Mouse (Mus musculus): ENCODE data around the gene Zglp1. TPM values are rescaled to one million over a fixed set of nuclear protein-coding genes. Genes with fewer than 3 reads are reported as not detected.

The Zglp1 gene
- 6.2 TPM in 1 of 2 replicates, not detected in the other for total RNA-seq (2014; fragmentation: Nextera tagmentation)
- not detected in 2 replicates for total RNA-seq (2017)

DNA sequence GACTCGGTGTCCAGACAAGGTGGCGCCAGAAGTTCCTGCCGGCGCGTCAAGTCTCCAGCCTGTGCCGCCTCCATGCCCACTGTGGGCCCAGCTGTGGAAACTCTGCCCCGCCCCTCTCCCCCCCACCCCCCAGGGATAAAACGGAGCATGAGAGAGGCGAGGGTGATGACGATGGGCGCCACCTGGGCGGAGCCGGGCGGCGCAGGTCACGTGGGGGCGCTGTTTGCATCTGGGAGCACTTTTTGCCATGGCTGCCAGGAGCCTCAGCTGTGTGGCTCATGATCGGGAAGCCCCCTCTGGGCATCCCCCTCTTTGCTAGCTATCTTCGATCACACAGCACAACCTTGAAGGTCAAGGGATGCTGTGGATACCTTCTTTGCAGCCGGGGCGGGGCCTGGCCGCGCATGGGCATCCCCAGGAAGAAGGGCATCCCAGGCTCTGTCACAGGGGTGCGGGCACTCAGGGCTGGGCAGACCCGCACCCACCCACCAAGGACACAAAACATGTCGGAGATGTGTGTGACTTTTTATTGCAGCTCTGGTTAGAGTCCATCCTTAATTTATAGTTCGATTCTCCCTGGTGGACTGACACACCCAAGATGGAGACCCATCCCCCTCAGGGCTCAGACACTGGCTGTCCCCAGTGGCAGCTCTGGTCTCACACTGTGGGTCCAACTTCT, at the start of gene Zglp1:
Gene Zglp1, minus strand, starts transcription at position 88 of the 679 bp plus-strand sequence.
- no peak; the same call in 1 of the 2 replicates for ATAC-seq (replicated peaks; ENCODE audit: poor library complexity, severe bottlenecking)

DNA sequence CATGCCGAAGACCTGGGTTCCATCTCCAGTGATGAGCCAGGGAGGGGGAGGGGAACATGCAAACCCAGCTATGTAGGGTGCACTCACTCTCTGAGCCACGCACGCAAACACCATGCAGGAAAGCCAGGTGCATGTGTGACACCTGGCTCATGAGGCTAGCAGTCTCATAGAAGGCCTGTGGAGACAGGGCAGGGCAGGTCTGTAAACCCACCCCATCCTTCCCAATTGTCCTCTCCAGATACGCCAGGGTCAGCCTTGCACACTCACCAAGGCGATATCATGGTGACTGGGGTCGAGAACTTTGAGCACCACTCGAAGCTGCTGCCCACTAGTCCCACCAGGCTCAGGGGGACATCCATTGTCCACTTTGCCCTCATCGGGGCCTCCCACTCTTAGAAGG, 48.2 kb upstream of the Zglp1 start:
- no peak for ATAC-seq (replicated peaks; ENCODE audit: poor library complexity, severe bottlenecking)

DNA sequence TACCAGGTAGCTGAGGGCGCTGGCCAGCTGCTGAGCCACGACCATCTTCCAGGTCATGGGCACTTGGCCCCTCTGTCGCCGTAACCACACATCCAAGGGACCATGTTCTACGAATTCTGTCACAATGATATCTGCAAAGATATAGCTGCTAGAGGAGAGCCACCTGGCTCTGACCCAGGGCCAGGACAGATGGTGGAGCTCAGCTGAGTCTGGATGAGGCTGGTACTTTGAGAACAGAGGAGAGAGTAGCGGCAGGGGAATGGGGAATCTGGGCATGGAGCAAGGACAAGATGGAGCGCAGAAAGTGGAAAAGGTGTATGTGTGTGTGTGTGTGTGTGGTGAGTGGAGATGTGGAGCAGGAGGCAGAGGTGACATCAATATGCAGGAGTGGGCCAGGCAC, 47.3 kb upstream of the Zglp1 start:
- ATAC-seq (replicated peaks; ENCODE audit: poor library complexity, severe bottlenecking) = no peak

DNA sequence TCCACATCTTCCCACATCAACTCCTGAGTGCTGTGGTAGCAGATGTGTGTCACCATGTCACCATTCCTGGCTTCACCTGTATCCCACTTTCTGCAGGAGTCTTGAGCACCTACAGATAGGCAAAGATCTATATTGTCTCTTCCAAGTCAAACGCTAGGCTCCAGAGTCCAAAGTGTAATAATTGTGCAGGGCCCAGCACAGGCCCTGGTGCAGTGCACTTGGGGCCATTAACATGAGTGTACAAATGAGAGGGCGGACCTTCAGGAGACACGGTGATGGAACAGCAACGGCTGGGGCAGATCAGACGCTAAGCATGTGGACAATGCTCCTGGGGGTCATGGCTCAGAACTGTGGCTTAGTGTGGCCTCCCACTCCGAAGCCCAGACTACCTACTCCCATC, 46.9 kb upstream of the Zglp1 start:
- no peak for ATAC-seq (replicated peaks; ENCODE audit: poor library complexity, severe bottlenecking)

DNA sequence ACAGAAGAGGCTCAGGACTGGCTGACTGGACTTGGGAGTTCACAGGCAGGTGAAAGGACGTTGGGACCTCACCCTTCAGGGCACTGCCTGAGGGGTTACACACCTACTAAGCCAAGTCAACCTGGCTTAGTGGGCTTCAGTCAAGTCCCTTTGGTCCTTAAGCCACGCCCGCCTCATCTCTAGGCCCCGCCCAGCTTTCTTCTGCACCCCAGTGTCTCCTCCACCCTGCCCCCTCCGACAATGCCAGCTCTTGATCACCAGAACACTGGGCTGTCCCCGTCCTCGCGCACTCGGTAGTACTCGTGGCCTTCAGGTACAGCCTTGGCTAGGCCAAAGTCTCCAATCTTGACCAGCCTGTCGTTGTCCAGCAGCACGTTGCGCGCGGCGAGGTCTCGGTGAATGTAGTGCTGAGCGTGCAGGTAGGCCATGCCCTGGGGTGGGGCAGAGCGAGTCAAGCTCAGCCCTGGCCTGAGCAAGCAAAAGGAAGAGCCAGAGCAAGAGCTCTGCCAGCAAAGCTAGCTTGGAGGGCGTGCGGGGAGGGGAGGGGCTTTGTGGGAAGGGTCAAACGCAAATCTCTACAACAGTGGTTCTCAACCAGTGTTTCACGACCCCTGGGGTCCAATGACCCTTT, 40.8 kb upstream of the Zglp1 start:
- ATAC-seq (replicated peaks; ENCODE audit: poor library complexity, severe bottlenecking) = no peak

DNA sequence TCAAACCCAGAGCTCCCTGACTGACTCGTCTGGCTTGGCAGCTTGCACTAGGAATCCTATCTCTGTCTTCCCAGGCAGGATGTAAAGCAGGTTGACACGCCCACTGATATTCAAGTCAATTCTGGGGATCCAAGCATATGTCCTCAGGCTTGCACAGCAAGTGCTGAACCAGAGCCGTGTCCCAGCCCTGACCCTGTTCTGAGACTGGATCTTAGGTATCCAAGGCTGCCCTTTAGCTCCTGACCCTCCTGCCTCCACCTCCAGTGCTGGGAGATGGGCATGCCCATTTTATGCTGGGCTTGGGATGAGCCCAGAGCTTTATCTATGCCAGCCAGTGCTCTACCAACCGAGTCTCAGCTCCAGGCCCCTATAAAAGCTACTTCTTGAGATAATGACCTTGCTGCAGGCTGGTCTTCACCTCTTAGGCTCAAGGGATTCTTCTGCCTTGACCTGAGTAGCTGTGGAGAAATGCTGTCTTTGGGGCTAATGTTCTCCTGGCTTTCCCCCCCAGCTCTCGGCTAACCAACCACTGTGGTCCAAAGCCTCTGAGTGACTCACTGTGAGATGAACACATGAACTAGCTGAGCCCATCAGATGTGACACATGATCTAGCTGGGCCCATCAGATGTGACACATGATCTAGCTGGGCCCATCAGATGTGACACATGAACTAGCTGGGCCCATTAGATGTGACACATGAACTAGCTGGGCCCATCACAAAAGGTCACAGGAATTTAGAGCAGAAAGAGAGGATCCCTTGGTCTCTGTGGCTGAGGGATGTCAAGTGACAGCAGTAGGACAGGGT, 39.1 kb upstream of the Zglp1 start:
- no peak for ATAC-seq (replicated peaks; ENCODE audit: poor library complexity, severe bottlenecking)

DNA sequence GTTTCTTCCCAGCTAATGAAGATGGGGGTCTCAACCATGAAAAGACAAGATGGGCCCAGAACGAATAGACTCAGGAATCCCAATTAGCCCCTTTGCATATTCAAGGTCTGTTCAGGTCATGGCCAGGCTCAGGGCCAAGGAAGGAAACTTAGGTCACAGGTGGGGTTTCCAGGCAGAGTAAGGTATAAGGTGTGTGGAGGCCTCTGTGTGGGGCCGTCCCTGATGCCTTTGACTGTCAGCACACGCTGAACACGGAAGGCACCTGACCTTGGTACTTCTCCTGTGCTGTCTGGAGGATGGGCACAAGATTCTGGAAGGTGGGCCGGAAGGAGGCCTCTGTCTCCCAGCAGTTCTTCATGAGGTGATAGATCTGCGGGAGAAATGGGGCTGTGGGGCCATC, 37.9 kb upstream of the Zglp1 start:
- no peak for ATAC-seq (replicated peaks; ENCODE audit: poor library complexity, severe bottlenecking)

DNA sequence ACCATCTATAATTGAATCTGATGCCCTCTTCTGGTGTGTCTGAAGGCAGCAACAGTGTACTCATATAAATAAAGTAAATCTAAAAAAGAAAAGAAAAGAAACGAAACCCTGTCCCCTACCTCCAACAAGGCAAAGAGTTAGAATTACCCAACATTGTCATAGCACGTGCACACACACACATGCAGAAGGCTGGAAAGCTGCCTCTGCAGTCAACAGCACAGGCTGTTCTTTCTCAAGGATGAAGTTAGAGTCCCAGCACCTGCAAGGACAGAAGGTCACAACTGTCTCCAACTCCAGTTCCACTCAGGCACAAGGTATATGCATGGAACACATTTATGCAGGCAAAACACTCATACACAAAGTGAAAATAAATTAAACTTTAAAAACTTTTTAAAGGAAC, 35.2 kb upstream of the Zglp1 start:
- no peak for ATAC-seq (replicated peaks; ENCODE audit: poor library complexity, severe bottlenecking)

DNA sequence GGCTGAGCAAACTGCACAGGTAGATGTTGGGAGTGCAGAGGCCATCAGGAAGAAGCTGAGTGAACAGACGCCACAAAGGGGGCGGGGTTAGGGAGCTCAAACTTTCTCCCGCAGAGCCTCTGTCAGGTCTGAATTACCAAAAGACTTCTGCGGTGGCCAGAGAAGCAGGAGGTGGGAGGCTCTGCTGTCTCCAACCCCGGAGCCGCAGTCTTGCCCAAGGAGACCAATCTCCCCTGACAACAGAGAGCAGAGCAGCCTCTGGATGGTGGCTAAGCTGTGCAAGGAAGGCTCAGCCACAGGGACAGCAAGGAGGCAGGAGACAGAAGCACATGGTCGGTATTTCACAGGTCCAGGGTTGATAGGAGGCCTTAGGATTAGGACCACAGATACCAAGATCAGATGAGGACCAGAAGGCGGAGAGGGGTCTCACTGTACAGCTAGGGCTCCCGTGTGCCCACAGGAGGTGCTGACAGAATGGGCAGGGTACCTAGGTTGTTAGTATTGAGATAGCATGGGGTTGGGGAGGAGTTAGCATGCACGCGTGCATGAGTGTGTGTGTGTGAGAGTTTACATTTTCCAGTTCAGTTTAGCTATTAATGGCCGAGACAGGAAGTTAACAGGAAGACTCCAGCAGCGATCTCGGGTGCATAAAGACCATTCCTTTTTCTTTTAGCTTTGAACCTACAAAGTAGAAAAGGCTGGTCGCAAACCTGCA, 33.7 kb upstream of the Zglp1 start:
- peak; percentile 77 for ATAC-seq (replicated peaks; ENCODE audit: poor library complexity, severe bottlenecking)

DNA sequence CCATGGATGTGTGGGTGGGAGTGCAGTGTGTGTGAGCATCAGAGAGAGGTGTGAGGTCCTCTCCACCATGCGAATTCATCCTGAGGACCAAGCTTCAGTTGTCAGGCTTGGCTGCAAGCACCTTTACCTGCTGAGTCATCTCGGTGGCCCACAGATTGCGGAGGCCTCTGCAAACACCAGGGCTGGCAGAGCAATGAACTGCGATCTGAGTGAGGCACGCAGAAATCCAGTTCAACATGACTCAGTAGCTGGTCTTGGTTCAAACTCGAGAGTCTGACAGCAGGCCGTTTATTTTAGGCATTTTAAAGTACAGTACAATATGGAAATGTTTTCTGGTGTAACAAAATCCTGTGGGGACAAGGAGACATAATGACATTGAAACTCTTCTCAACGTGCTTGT, 30.9 kb upstream of the Zglp1 start:
- ATAC-seq (replicated peaks; ENCODE audit: poor library complexity, severe bottlenecking) = no peak

DNA sequence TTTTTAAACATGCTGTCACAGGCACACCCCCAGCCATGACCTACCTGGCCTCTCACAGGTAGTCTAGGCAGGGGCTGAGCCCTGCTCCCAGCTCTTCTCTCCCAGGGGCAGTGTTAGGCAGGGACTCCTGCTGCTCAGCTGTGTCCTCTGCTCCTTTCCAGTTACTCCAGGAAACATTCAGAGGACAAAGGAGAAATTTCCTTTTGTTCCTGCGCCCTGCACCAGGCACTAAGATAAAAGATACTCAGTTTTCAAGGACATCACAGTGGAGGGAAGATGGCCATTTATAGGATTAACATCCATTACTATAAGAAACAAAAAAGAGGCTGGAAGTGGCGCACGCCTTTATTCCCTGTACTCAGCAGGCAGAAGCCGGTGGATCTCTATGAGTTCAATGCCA, 29.1 kb upstream of the Zglp1 start:
- no peak for ATAC-seq (replicated peaks; ENCODE audit: poor library complexity, severe bottlenecking)

DNA sequence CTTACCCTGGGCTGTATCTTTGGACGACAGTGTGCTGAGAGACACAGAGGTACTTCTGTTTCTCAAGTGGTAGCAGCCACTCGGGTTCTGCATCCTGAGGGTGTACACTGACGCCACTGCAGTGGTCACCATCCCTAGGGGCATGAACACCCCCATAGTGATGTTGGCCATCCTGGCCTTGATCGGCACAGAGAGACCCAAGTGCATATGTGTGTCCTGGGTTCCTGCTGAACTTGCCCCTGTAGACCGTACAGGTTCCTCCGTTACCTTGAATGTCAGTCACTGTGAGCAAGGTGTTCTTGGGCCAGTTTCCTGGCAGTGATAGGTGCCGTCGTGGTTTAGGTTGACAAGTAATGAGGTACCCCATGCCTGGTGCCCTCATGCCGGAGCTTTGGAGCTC, 26.5 kb upstream of the Zglp1 start:
- no peak for ATAC-seq (replicated peaks; ENCODE audit: poor library complexity, severe bottlenecking)

DNA sequence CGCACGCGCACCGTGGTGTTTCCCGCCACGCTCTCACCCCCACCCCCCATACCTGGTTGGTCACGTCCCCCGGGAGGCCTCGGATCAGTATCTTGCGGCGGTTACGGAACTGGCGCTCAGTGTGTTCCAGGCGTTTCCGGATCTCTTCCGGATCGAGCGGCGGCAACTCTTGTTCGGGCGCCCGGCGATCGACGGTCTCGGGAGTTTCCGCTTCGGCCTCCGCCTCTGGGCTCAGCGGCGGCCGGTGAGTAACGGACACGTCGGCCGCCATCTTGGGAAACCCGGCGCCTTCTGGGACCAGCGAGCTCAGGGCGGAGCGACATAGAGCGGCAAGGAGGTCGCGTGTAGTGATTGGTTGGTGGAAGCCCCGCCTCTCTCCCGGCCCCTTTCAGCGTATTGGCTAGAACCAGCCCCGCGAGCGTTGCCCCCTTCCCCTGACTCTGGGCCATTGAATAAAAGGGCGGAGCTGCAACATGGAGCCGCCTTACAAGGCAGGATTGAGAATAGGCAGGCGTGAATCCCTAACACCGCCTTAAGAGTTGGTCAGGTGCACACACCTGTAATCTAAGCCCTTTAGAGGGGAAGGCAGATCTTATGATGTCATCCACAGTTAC, 24.9 kb upstream of the Zglp1 start, which contains the start of the genes Gm38431 and Raver1:
Gene Gm38431, minus strand, starts transcription at position 291 of the 614 bp plus-strand sequence.
Gene Raver1, minus strand, starts transcription at position 302 of the 614 bp plus-strand sequence.
- peak; percentile 96 for ATAC-seq (replicated peaks; ENCODE audit: poor library complexity, severe bottlenecking)

DNA sequence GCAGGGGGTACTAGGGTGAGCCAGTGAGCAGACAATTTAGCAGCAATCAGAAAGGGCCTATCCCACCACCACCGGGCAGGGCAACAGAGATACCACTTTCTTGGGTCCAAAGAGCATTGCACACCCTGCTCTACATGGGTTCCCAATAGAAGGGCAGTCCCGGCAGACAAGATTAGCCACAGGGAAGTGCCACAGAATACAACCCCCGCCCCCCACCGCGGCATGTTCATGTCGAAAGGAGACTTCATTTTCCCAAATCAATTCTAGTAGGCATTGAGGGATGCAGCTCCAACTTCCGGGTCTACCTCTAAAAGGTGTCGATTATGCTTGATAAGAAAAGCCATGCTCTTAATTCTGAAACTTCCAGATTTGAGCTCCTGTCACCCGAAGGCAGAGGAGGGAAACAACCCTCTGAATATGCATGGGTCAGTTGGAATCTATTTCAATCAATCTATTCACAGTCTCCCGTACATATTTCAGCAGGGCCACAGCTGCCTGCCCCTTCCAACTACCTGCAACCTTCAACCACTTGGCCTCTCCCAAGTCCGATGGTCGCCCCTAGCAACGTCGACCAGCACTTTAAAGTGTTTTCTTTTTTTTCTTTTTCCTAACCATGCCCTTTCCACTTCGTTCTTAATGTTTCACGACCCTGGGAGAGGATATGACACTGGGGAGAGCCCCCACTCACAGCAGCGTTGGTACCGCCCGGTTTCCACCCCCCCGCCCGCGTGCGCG, 24.2 kb upstream of the Zglp1 start:
- 0 out of 2 replicates have a peak, but pooled peaks have one; percentile 6 for ATAC-seq (replicated peaks; ENCODE audit: poor library complexity, severe bottlenecking)

DNA sequence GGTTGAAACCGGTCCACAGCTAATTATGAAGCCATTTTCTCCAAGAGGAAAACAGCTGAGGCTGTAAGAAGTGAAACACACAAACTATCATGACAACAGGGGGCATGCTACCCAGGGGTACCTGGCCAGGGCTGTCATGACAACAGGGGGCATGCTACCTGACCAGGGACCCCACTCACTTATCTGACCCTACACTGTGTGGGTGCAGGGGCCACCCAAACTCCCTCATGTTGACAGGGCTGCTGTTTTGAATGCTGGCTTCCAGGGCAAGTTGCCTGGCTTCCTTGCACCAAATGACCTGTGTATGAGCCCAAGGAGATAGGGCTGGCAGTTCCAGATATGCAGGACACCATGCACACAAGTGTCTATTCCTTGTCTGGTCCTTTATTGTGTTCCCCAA, 23.6 kb upstream of the Zglp1 start:
- no peak for ATAC-seq (replicated peaks; ENCODE audit: poor library complexity, severe bottlenecking)

DNA sequence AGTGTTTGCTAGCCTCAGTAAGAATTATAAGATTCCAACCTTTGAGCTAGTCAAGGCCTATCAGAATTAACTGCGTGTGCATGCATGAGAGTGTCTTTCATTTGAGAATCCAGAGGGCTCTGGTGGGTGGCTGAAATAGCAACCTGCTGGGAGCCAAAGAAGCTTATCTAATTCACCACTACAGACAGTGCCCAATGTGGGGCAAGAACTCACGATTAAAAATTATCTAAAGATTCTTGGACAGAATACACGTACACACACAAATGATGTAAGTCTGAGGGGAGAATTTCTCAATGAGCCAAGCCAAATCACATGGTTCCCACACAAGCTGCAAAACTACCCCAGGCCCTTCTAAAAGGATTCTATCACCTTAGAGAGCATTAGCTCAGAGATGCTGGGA, 16.4 kb upstream of the Zglp1 start:
- ATAC-seq (replicated peaks; ENCODE audit: poor library complexity, severe bottlenecking) = no peak

DNA sequence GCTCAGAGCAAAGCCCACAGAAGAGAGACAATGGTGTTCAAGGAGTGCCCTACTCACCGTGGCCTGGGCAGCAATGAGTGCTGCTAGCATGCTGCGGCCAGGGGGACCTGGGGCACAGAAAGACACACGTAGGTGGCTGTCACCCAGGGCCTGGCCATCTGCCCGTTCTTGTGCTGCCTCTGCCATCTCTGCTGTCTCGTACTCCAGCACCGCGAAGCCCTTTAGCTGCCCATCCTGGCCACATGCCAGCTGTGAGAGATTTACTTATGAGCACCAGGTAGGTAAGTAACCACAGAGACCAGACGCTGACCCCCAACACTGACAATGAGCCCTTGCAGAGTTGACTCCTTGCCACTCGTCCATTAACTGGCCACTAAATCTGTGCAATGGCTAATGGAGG, 14.2 kb upstream of the Zglp1 start:
- ATAC-seq (replicated peaks; ENCODE audit: poor library complexity, severe bottlenecking) = no peak

DNA sequence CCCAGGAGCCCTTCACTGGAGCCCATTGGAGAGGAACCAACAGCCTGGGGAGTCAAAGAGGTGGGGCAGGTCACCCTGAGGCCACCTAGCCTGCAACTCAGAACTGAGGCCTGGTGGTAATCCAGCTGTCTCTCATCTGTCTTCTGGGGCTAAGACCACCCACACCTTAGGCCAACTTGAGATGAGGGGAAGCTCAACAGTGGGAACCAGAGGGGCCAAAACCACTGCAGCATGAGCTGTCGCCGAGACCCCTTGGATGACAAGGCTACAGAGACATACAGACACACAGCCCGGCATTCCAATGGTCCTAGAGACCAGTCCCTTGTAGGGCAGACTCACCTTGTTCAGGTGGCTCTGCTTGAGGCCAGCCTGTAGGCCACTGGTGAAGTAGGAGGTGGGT, 8.7 kb upstream of the Zglp1 start:
- ATAC-seq (replicated peaks; ENCODE audit: poor library complexity, severe bottlenecking) = no peak

DNA sequence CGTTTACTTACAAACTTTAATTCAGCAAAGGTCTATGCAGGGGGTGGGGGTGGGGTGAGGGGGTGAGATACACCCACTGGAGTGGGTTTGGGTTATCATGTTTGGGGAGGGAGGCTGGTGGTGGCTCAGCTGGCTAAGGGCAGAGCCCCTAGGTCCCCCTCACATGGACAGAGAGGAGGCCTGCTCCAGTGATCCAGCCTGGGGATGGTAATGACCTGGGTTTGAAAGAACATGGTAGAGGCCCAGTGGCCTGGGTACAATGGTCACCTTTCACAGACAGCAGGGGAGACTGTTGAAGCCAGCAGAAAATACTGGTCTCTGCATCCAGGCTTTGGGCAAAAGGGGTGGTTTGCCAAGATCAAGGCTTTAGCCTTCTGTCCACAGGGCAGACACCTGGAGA, 7.3 kb upstream of the Zglp1 start:
- no peak for ATAC-seq (replicated peaks; ENCODE audit: poor library complexity, severe bottlenecking)

Measured in granulocyte monocyte progenitor cell, adult 5-6 weeks (primary cell).